Comparison of ENCODE assay signal across 25 mouse cellular contexts in the genomic region with DNA sequence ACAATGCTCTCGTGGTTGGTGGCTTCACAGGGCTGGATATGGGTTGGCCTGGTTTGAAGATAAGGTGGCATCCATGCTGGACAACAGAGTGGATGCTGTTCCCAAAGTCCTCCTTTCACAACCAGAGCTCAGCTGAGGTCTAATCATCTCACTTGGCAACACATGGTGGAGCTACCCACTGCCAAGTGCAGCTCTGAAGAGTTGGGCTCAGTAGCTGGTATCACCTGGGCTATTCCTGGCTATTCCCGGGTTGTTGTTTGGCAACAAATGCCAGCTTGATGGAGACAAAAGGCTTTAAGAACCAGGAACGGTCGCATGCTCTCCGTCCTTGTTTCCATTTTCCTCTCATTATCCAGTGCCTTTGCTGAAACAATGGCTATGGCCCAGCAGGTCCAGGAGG. TPM values are rescaled to one million over a fixed set of nuclear protein-coding genes. Genes with fewer than 3 reads are reported as not detected.
A peak's percentile ranks its signal among the peaks of the same experiment; 100 is the strongest.
DNase-seq lines count a peak whose midpoint lies in the region; ATAC-seq lines count a peak whose summit lies in the region.
"Had no signal": no experiment of that assay in that cellular context is flagged by ENCODE, and none has a peak within 500 bp of the region (broad histone marks: within the 10 kb centered on the region; RNA-seq: fewer than 3 reads in every experiment).

No protein-coding gene starts in this region.

- no peak overlapping the region for H3K9ac ChIP-seq in intestine, embryonic 14.5 days (ENCODE audit: low read length)
- no peak overlapping the region for H3K9ac ChIP-seq in intestine, embryonic 16.5 days (ENCODE audit: low read depth, low read length)
- H3K9ac ChIP-seq: forebrain, postnatal 0 days; heart, embryonic 15.5 days; hindbrain, embryonic 12.5 days; limb, embryonic 15.5 days; liver, embryonic 15.5 days; midbrain, embryonic 15.5 days; neural tube, embryonic 12.5 days had no signal

- no peak overlapping the region for H3K4me3 ChIP-seq in intestine, embryonic 14.5 days (ENCODE audit: low read depth, low read length)
- no peak overlapping the region for H3K4me3 ChIP-seq in intestine, embryonic 16.5 days (ENCODE audit: low read length)
- H3K4me3 ChIP-seq: heart, embryonic 15.5 days; hindbrain, embryonic 12.5 days; limb, embryonic 15.5 days; liver, embryonic 15.5 days; midbrain, embryonic 15.5 days; neural tube, embryonic 12.5 days had no signal

- WGBS in intestine, embryonic 14.5 days, result 85% methylated on average over 5 of the region's 5 CpGs
- 84% methylated on average over 5 of the region's 5 CpGs for WGBS in intestine, embryonic 16.5 days

- no peak for ATAC-seq in intestine, embryonic 14.5 days (replicated peaks; ENCODE audit: low FRiP score, low TSS enrichment, low read depth)
- no peak for ATAC-seq in intestine, embryonic 16.5 days
- ATAC-seq: CD4-positive, CD25-positive, alpha-beta regulatory T cell, adult 4 months; forebrain, postnatal 0 days; midbrain, embryonic 15.5 days had no signal

- no peak overlapping the region for H3K27ac ChIP-seq in intestine, embryonic 14.5 days (ENCODE audit: low read depth)
- no peak overlapping the region for H3K27ac ChIP-seq in intestine, embryonic 16.5 days (ENCODE audit: low read length)
- H3K27ac ChIP-seq: hindbrain, embryonic 12.5 days; kidney, postnatal 0 days; limb, embryonic 15.5 days; liver, embryonic 15.5 days; midbrain, embryonic 15.5 days; neural tube, embryonic 12.5 days had no signal

- DNase-seq in cerebellum, adult 18-20 months, result peak; percentile 22 to 41
- DNase-seq in cerebellum, postnatal 10 days, result no peak
- DNase-seq in intestine, embryonic 14.5 days (ENCODE audit: low spot score), result peak; percentile 37
- peak; percentile 41 for DNase-seq in cerebellum, adult 9-10 months
- DNase-seq in heart, postnatal 10 days, result peak; percentile 65 to 75
- no peak for DNase-seq in thymus, adult 18-20 months
- DNase-seq in gastrocnemius, adult 8-10 months (ENCODE audit: low spot score in 2 of 2), result no peak
- DNase-seq: adrenal gland, postnatal 36 days; forebrain, postnatal 0 days; gastrocnemius, postnatal 36 days; kidney, adult 2 months; left cerebral cortex, postnatal 4 days; lung, postnatal 4 days; thymus, adult 2 months; thymus, postnatal 4 days had no signal

- no peak overlapping the region for H3K4me2 ChIP-seq in intestine, embryonic 14.5 days (ENCODE audit: low read length)
- H3K4me2 ChIP-seq in intestine, embryonic 16.5 days (ENCODE audit: low read depth, low read length), result no peak overlapping the region
- H3K4me2 ChIP-seq: heart, embryonic 15.5 days; hindbrain, embryonic 12.5 days; limb, embryonic 15.5 days; liver, embryonic 15.5 days; midbrain, embryonic 15.5 days; neural tube, embryonic 12.5 days had no signal

- intact Hi-C loops in heart, postnatal 10 days (cut with DNase I), result no loop called here

- H3K27me3 ChIP-seq in intestine, embryonic 14.5 days (replicated peaks; ENCODE audit: control insufficient read depth, insufficient read depth, low read length), result no peaks in the 10 kb centered on the region
- no peaks in the 10 kb centered on the region for H3K27me3 ChIP-seq in intestine, embryonic 16.5 days (replicated peaks; ENCODE audit: control insufficient read depth, insufficient read depth, low read length)
- H3K27me3 ChIP-seq: heart, embryonic 15.5 days; limb, embryonic 15.5 days; liver, embryonic 15.5 days; midbrain, embryonic 15.5 days; neural tube, embryonic 12.5 days had no signal

- no peaks in the 10 kb centered on the region for H3K9me3 ChIP-seq in intestine, embryonic 14.5 days (ENCODE audit: control insufficient read depth, low read length)
- no peaks in the 10 kb centered on the region for H3K9me3 ChIP-seq in intestine, embryonic 16.5 days (ENCODE audit: control insufficient read depth, low read length)
- H3K9me3 ChIP-seq: heart, embryonic 15.5 days; hindbrain, embryonic 12.5 days; limb, embryonic 15.5 days; liver, embryonic 15.5 days; midbrain, embryonic 15.5 days; neural tube, embryonic 12.5 days had no signal

- H3K36me3 ChIP-seq in intestine, embryonic 14.5 days (ENCODE audit: control insufficient read depth, insufficient read depth, low read length), result no peaks in the 10 kb centered on the region
- H3K36me3 ChIP-seq in intestine, embryonic 16.5 days (ENCODE audit: control insufficient read depth, insufficient read depth, low read length), result no peaks in the 10 kb centered on the region
- H3K36me3 ChIP-seq: heart, embryonic 15.5 days; hindbrain, embryonic 12.5 days; limb, embryonic 15.5 days; liver, embryonic 15.5 days; midbrain, embryonic 15.5 days; neural tube, embryonic 12.5 days had no signal

- no peaks in the 10 kb centered on the region for H3K4me1 ChIP-seq in intestine, embryonic 14.5 days (replicated peaks; ENCODE audit: control insufficient read depth, insufficient read depth, low read length)
- no peaks in the 10 kb centered on the region for H3K4me1 ChIP-seq in intestine, embryonic 16.5 days (ENCODE audit: control insufficient read depth, insufficient read depth, low read length)
- H3K4me1 ChIP-seq: hindbrain, embryonic 12.5 days; limb, embryonic 15.5 days; liver, embryonic 15.5 days; midbrain, embryonic 15.5 days; neural tube, embryonic 12.5 days had no signal

RNA-seq across cellular contexts. Expression of gene Galnt18, which starts 19.2 kb away (rescaled TPM):
- polyA plus RNA-seq in intestine, embryonic 14.5 days (2014; fragmentation: Nextera tagmentation; extraction: Ambion mirVana), result 18.8 and 23.8 TPM in 2 replicates
- polyA plus RNA-seq in intestine, embryonic 16.5 days (2015; fragmentation: Nextera tagmentation; extraction: Ambion mirVana), result 17.6 and 18.7 TPM in 2 replicates
- total RNA-seq in heart, postnatal 10 days (2021), result 10 to 100 TPM; 20.9 to 23.0 TPM
- total RNA-seq in gastrocnemius, adult 8-10 months (2022), result 1 to 10 TPM; 1.7 to 3.1 (median 2.3) TPM
- total RNA-seq: megakaryocyte-erythroid progenitor cell, adult 5-6 weeks had no signal
- polyA plus RNA-seq: CD4-positive, CD25-positive, alpha-beta regulatory T cell, adult 4 months had no signal

Comparison
In these comparisons a context has a peak if more than half of its experiments do, and no peak if none do; other contexts are left out.
1. DNase-seq: peak in cerebellum, adult 18-20 months (2 of 2), intestine, embryonic 14.5 days (single experiment), cerebellum, adult 9-10 months (single experiment) and heart, postnatal 10 days (2 of 2); none in cerebellum, postnatal 10 days (0 of 2), thymus, adult 18-20 months (0 of 2) and gastrocnemius, adult 8-10 months (0 of 2).
2. RNA of gene Galnt18, which starts 19.2 kb away (total RNA-seq): 20.9 to 23.0 TPM in heart, postnatal 10 days; 1.7 to 3.1 TPM in gastrocnemius, adult 8-10 months; every median in the first group is over 4 times any median in the second.